Mouse (Mus musculus) spleen, adult 2 months (tissue): ENCODE data around the gene Ythdf2.

Experiments used
- CTCF ChIP-seq: fragments of 200-500 bp; IDR thresholded peaks from 2 replicates; pipeline ENCODE4 v1.5.1; 2011; ENCODE audit warnings: mild to moderate bottlenecking, inconsistent platforms; ENCODE audit not compliant: insufficient read depth, insufficient read length, insufficient replicate concordance; ENCODE audit errors: extremely low read depth
- POLR2A ChIP-seq: fragments of 200-500 bp; IDR thresholded peaks from 2 replicates; pipeline ENCODE4 v1.6.1; 2011; ENCODE audit warnings: low read depth, low read length, inconsistent platforms

GRCm38 (mm10) chr4:132210325-132210724 lies 1.8 kb downstream of the Ythdf2 start:
- no peak for TF ChIP-seq CTCF
- TF ChIP-seq POLR2A = no peak
